Mouse (Mus musculus) cerebellum, adult 2 months (tissue): ENCODE measurements around the gene Pgbd5.
A peak's percentile ranks its signal among the peaks of the same experiment; 100 is the strongest.

Source experiments
- CTCF ChIP-seq: fragments of 200-500 bp; IDR thresholded peaks from 2 replicates; pipeline ENCODE4 v1.5.1; 2011; ENCODE audit warnings: low read depth, mild to moderate bottlenecking, control low read depth, low read length, moderate library complexity, borderline replicate concordance; ENCODE audit not compliant: insufficient read depth
- POLR2A ChIP-seq: fragments of 200-500 bp; IDR thresholded peaks from 2 replicates; pipeline ENCODE4 v1.6.1; 2011; ENCODE audit warnings: low read length, control low read depth, borderline replicate concordance; ENCODE audit not compliant: insufficient read depth

- TF ChIP-seq POLR2A (peak; percentile 77), CTCF (no peak)
These were observed 5.2 kb downstream of the Pgbd5 start for GRCm38 (mm10) chr8:124434126-124434790.
